Mouse (Mus musculus): ENCODE measurements around the gene Derl3. TPM values are rescaled to one million over a fixed set of nuclear protein-coding genes. Genes with fewer than 3 reads are reported as not detected.
A peak's percentile ranks its signal among the peaks of the same experiment; 100 is the strongest.

Gene Derl3
- polyA plus RNA-seq, 1 experiment from 2014 or later, result 2.6 TPM

DNA sequence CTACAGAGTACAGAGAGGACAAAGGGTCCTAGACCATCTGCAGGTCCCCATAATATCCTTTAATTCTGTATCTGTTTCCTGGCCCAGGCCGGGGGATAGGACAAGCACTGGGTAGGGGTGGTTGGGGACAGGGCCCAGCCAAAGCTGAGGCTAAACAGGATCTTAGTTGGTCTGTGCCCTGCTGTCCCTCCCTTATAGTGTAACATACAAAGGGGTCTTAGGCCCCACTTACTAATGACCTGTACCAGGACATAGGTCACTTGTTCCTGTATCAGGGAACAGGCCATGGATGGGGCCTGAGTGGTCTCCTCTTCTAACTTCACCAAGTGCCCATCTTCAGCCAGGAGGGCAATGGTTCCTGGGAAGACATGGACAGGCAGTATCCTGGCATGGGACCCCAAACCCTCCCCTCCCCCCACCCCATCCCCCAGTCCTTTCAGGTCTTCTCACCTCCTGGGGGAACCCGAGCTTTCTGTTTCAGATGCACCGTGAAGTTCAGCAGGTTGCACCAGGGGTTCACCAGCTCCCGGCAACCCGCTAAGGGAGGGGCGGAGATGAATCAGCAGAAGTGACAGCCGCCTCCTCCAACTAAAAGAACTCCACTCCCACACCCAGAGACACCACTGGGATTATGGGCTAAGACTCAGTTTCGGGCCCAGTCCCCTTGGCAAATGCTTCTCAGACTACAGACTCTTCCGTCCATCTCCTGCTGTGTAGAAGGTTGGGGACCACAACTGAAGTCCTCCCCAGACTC is 46.4 kb downstream of the Derl3 start:
- Histone ChIP-seq H3K36me3 (ENCODE audit: control insufficient read depth, insufficient read depth, low read length) (no peaks in the 10 kb centered on the region), H3K4me3 (ENCODE audit: low read depth, low read length) (no peak overlapping the region), H3K4me1 (replicated peaks; ENCODE audit: control insufficient read depth, insufficient read depth, low read length) (peaks cover 6% of the 10 kb centered on the region), H3K27me3 (replicated peaks; ENCODE audit: control insufficient read depth, insufficient read depth, low read length) (peaks cover 10% of the 10 kb centered on the region), H3K4me2 (ENCODE audit: low read length) (no peak overlapping the region), H3K27ac (ENCODE audit: low read depth) (no peak overlapping the region), H3K9me3 (ENCODE audit: control insufficient read depth, low read length) (no peaks in the 10 kb centered on the region), H3K9ac (ENCODE audit: low read length) (no peak overlapping the region)
- no peak for ATAC-seq (replicated peaks; ENCODE audit: low FRiP score, low TSS enrichment, low read depth)
- no peak for DNase-seq (ENCODE audit: low spot score)
- 54% methylated on average over 9 of the region's 9 CpGs for WGBS

DNA sequence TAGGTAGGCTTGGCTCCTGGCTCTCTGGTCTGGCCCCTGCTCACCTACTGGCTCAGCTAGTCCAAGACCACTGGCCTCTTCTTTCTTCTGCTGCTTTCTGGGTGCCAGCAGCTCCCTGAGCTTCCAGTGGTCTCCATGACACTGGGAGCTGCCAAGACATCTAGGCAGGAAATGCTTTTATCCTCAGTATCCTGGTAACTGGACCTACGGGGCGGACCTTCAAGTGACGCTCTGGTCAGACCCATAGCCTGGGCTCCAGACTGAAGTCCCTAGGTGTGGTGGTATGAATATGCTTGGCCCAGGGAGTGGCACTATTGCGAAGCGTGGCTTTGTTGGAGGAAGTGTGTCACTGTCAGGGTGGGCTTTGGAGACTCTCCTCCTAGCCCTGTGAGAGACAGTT is 47.3 kb downstream of the Derl3 start, which contains the start of gene Gm867:
Gene Gm867 (minus strand): TSS at position 153 of the 400 bp plus-strand sequence.
- H3K9ac ChIP-seq (ENCODE audit: low read length), result no peak within 1 kb of the TSS
- no peaks in the 10 kb centered on the region for H3K9me3 ChIP-seq (ENCODE audit: control insufficient read depth, low read length)
- H3K4me3 ChIP-seq (ENCODE audit: low read depth, low read length), result no peak within 1 kb of the TSS
- no peak within 1 kb of the TSS for H3K27ac ChIP-seq (ENCODE audit: low read depth)
- no peaks in the 10 kb centered on the region for H3K36me3 ChIP-seq (ENCODE audit: control insufficient read depth, insufficient read depth, low read length)
- ATAC-seq (replicated peaks; ENCODE audit: low FRiP score, low TSS enrichment, low read depth) (no peak), DNase-seq (ENCODE audit: low spot score) (no peak)
- peaks cover 8% of the 10 kb centered on the region for H3K27me3 ChIP-seq (replicated peaks; ENCODE audit: control insufficient read depth, insufficient read depth, low read length)
- peaks cover 6% of the 10 kb centered on the region for H3K4me1 ChIP-seq (replicated peaks; ENCODE audit: control insufficient read depth, insufficient read depth, low read length)
- H3K4me2 ChIP-seq (ENCODE audit: low read length), result no peak within 1 kb of the TSS
- WGBS, result 81% methylated on average over 5 of the region's 5 CpGs

DNA sequence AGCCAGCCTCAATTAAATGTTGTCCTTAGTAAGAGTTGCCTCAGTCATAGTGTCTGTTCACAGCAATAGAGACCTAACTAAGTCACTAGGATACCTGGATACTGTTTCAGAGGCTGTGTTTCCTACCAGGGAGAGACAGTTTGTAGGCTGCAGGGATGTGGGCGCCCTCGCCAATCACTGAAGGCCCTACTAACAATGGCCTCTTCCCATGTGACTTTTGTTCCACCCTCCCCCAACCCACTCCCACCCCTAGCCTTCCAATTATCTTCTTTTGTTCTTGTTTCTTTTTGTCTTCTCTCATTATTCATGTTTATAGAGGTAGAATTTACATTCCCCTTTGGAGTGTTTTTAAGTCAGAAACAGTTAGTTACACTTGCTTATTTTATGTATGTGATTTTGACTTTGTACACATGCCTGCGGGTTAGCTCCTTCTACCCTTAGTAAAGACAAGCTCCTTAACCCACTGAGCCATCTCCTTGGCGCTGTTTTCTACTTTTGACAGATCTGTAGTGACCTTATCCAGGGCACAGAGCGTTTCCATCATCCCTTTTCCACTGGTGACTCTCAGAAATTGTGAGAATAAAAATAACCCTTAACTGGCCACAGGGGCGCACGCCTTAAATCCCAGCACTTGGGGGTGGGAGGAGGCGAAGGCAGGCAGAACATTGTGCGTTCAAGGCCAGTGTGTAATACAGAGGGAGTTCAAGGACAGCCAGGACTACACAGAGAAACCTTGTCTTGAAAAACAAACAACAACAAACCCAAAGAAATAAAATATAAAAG is 48.0 kb downstream of the Derl3 start:
- Histone ChIP-seq H3K4me1 (replicated peaks; ENCODE audit: control insufficient read depth, insufficient read depth, low read length) (peaks cover 6% of the 10 kb centered on the region; the same call in 1 of the 2 replicates), H3K9ac (ENCODE audit: low read length) (no peak overlapping the region), H3K27ac (ENCODE audit: low read depth) (no peak overlapping the region), H3K36me3 (ENCODE audit: control insufficient read depth, insufficient read depth, low read length) (no peaks in the 10 kb centered on the region), H3K27me3 (replicated peaks; ENCODE audit: control insufficient read depth, insufficient read depth, low read length) (peaks cover 4% of the 10 kb centered on the region), H3K4me2 (ENCODE audit: low read length) (no peak overlapping the region), H3K4me3 (ENCODE audit: low read depth, low read length) (no peak overlapping the region), H3K9me3 (ENCODE audit: control insufficient read depth, low read length) (no peaks in the 10 kb centered on the region)
- 74% methylated on average over 9 of the region's 9 CpGs for WGBS
- no peak for ATAC-seq (replicated peaks; ENCODE audit: low FRiP score, low TSS enrichment, low read depth)
- DNase-seq (ENCODE audit: low spot score), result no peak

DNA sequence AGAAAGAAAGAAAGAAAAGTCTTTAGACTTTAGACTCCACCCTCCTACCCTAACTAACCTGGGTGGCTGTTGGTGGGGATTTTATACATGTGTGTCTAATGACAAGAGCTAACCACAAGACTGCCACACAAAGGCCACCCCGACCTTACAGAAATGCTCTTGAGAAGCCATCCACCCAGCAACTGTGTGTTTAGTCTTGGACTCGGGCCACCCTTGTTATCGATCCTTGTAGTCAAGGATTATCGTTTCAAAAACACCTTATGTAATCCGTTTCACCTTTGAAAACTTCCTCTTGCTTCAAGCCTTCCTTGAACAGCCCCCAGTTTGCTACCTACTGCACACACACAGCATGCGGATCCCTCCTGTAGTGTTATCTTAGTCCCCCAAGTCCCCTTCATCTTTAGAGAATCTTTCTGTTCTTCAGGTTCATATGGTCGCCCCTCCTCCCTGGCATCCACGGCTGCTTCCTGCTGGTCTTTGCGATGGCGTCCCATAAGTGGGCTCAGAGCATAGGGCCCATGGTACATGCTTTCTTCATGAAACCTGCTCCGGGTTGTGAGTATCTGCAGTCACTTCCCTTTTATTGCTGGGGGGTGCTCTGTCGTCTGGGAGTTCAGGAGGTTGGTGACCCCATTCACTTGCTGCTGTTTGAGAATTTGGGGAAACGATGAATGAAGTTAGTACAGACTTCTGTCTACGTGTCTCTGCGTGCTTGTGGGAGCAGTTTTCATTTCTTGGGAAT is 49.7 kb downstream of the Derl3 start, which contains the start of gene Vpreb3:
Gene Vpreb3 (plus strand): TSS at position 322 of the 742 bp plus-strand sequence.
- Histone ChIP-seq H3K9me3 (ENCODE audit: control insufficient read depth, low read length) (no peaks in the 10 kb centered on the region), H3K4me1 (replicated peaks; ENCODE audit: control insufficient read depth, insufficient read depth, low read length) (peaks cover 6% of the 10 kb centered on the region; the same call in 1 of the 2 replicates), H3K27me3 (replicated peaks; ENCODE audit: control insufficient read depth, insufficient read depth, low read length) (no peaks in the 10 kb centered on the region), H3K4me3 (ENCODE audit: low read depth, low read length) (no peak within 1 kb of the TSS), H3K36me3 (ENCODE audit: control insufficient read depth, insufficient read depth, low read length) (no peaks in the 10 kb centered on the region), H3K27ac (ENCODE audit: low read depth) (peak within 1 kb of the TSS; percentile 64; the same call in 1 of the 2 replicates), H3K9ac (ENCODE audit: low read length) (no peak within 1 kb of the TSS), H3K4me2 (ENCODE audit: low read length) (no peak within 1 kb of the TSS)
- WGBS, result 78% methylated on average over 15 of the region's 15 CpGs
- ATAC-seq (replicated peaks; ENCODE audit: low FRiP score, low TSS enrichment, low read depth) (no peak), DNase-seq (ENCODE audit: low spot score) (no peak)

DNA sequence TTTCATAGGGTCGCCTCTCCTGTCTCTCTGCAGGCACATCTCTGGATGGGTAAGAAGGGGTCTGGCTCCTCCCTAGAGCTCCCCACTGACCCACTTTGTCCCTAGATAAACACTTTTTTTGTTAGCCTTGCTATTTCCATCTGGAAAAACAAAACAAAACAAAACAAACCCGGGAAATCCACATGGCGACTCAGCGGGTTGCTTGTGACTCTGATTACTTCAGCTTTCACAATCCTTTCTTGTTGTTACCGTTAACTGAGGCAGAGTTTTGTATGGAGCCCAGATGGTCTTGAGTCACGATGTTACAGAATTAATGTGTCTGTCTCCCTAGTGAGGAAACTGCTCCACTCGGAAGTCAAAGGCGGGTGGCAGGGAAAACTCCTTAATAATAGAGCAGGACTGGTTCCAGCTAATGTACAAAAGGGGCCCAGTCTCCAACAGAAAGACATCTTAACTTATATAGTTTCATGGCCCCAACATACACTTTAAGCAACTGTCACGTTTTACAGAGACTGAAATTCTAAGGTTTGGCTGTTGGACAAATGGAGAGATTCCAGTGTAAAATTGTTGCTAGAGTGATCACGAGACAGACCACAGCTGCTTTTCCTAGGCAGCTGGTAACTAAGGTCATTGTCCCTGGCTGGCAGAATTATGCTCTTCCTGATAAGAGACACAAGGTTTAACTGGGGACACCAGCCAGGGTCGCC is 51.0 kb downstream of the Derl3 start:
- DNase-seq (ENCODE audit: low spot score) (no peak), ATAC-seq (replicated peaks; ENCODE audit: low FRiP score, low TSS enrichment, low read depth) (no peak)
- WGBS, result 31% methylated on average over 11 of the region's 11 CpGs
- H3K36me3 ChIP-seq (ENCODE audit: control insufficient read depth, insufficient read depth, low read length), result no peaks in the 10 kb centered on the region
- peaks cover 6% of the 10 kb centered on the region; the same call in 1 of the 2 replicates for H3K4me1 ChIP-seq (replicated peaks; ENCODE audit: control insufficient read depth, insufficient read depth, low read length)
- H3K27me3 ChIP-seq (replicated peaks; ENCODE audit: control insufficient read depth, insufficient read depth, low read length), result no peaks in the 10 kb centered on the region
- H3K4me3 ChIP-seq (ENCODE audit: low read depth, low read length), result no peak overlapping the region
- no peak overlapping the region for H3K9ac ChIP-seq (ENCODE audit: low read length)
- H3K9me3 ChIP-seq (ENCODE audit: control insufficient read depth, low read length), result no peaks in the 10 kb centered on the region
- H3K4me2 ChIP-seq (ENCODE audit: low read length), result no peak overlapping the region
- H3K27ac ChIP-seq (ENCODE audit: low read depth), result peak overlapping the region; percentile 64; the same call in 1 of the 2 replicates

DNA sequence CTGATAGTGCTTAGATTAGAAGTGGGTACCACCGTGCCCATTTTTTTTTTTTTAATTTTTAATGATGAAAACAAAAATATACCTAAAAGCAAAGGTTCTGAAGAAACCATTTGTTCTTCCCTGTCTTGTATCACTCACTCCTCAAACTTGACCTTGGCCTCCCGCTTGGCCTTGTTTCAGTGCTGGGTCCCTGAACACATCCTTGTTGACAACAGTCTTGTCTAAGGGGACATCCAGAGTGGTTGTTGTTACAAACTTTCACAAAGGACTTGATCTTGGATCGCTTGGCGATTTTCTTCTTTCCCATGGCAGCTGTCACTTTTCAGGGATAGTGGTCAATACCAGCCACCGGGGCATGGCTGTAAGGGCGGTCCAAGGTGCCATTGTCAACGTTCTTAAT is 52.0 kb downstream of the Derl3 start:
- H3K27ac ChIP-seq (ENCODE audit: low read depth), result no peak overlapping the region
- H3K4me1 ChIP-seq (replicated peaks; ENCODE audit: control insufficient read depth, insufficient read depth, low read length), result peaks cover 6% of the 10 kb centered on the region; the same call in 1 of the 2 replicates
- H3K9ac ChIP-seq (ENCODE audit: low read length), result no peak overlapping the region
- no peak overlapping the region for H3K4me2 ChIP-seq (ENCODE audit: low read length)
- WGBS, result 94% methylated on average over 7 of the region's 7 CpGs
- no peak for DNase-seq (ENCODE audit: low spot score)
- no peaks in the 10 kb centered on the region for H3K9me3 ChIP-seq (ENCODE audit: control insufficient read depth, low read length)
- no peak overlapping the region for H3K4me3 ChIP-seq (ENCODE audit: low read depth, low read length)
- no peaks in the 10 kb centered on the region for H3K36me3 ChIP-seq (ENCODE audit: control insufficient read depth, insufficient read depth, low read length)
- H3K27me3 ChIP-seq (replicated peaks; ENCODE audit: control insufficient read depth, insufficient read depth, low read length), result no peaks in the 10 kb centered on the region
- ATAC-seq (replicated peaks; ENCODE audit: low FRiP score, low TSS enrichment, low read depth), result no peak

All from intestine, embryonic 14.5 days (tissue).